Mouse (Mus musculus) testis, adult 2 months (tissue): ENCODE results near the gene Dhodh.

Source experiments
- CTCF ChIP-seq: fragments of 200-500 bp; IDR thresholded peaks from 2 replicates; pipeline ENCODE4 v1.5.1; 2012; ENCODE audit warnings: low read depth, mild to moderate bottlenecking, inconsistent platforms, low read length, moderate library complexity; ENCODE audit not compliant: control insufficient read depth, insufficient read depth, insufficient replicate concordance
- POLR2A ChIP-seq: fragments of 200-500 bp; IDR thresholded peaks from 2 replicates; pipeline ENCODE4 v1.6.1; 2012; ENCODE audit warnings: low read depth, mild to moderate bottlenecking, inconsistent platforms, low read length, moderate library complexity; ENCODE audit not compliant: control insufficient read depth

GRCm38 (mm10) chr8:109609153-109609502, 655 bp upstream of the Dhodh start:
- TF ChIP-seq CTCF (no peak), POLR2A (no peak)
